Mouse (Mus musculus): ENCODE data around the gene Sbf1.
A peak's percentile ranks its signal among the peaks of the same experiment; 100 is the strongest.

The Sbf1 gene

DNA sequence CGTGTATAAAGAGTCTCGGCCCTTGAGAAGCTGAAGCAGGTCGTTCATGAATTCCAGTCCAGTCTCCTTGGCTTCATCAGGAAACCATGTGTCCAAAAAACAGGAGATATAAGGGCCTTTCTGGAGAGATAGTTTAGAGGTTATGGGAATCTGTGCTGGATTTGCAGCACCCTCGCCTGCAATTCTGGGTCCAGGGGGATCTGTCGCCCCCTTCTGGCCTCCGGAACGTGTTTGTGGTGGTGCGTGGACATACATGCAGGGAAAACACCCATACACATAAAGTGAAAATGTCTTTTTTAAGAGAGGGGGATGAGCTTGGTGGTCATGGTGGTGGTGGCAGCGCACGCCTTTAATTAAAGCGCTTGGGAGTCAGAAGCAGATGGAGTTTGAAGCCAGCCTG is 1.0 kb upstream of the Sbf1 start:
- peak; percentile 65 for DNase-seq

DNA sequence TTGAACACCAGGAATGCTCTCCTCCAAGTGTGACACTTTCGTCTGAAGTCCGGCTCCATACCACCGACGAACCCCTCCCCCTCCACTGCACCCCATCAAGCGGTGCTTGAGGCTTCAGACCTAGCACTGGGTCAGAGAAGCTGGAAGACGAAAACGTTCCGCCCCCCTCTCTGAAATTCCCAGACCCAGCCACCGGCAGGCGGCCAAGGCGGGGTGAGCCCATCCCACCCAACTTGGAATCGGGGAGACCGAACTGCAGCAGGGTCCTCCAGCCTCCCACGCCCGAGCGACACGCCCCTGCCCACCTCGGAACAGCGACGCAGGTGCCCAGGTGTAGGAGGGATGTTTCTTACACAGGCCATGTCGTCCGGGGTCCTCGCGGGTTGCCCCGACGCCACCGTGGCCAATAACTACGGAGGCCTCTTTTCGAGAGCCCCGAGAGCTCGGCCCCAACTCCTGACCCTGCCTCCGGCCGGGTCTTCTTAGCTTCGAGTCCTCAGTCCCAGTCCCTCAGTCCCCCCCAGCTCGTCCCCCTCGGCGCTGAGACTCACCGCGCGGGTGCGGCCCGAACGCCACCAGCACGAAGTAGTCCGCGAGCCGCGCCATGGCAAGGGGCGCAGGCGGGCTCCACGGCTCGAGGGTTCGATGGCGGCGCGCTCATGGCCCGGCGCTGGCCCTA is 461 bp downstream of the Sbf1 start:
- peak; percentile 24 for DNase-seq

DNA sequence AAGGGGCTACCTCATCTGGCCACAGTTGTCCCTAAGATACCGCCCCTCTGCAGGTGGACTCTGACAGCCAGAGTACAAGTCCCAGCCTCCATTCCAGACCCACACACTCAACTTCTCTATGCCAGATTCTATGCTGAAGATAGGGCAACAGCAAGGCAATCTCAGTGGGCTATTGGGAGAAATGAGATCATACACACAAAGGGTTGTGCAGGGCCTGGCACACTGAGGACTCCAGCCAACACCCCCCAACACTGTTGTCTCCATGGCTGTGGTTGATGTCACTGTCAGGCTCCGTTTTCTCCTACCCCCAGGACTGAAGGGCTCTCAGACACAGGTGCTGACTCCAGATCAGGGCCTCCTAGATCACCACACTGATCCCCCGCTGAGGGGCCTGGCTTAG is 1.0 kb downstream of the Sbf1 start:
- no peak for DNase-seq

- no peak for DNase-seq
Measured at GRCm38 (mm10) chr15:89313359-89313758, 1.8 kb downstream of the Sbf1 start.

DNA sequence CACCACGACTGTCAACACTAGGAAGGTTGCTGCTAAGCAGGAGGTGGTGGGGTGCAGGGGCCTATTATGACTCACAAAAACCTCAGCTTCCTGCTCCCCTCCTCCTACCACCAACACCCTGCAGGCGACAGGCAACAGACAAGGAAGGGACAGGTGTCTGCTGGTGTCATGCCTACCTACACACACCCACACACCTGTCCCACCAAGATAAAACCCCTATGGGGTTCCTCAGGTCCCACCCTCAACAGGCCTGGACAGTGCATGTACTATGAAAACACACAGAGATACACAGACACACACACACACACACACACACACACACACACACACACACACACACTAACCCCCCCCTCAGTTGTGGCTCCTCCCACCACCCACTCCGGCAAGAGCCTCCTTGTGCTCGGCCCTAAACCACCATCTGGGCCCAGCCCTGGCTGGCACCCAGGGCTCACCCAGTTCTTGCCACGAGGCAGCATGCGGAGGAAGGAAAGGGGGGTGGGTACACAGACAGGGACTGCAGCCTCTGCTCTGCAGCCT is 5.1 kb downstream of the Sbf1 start:
- DNase-seq: no peak

DNA sequence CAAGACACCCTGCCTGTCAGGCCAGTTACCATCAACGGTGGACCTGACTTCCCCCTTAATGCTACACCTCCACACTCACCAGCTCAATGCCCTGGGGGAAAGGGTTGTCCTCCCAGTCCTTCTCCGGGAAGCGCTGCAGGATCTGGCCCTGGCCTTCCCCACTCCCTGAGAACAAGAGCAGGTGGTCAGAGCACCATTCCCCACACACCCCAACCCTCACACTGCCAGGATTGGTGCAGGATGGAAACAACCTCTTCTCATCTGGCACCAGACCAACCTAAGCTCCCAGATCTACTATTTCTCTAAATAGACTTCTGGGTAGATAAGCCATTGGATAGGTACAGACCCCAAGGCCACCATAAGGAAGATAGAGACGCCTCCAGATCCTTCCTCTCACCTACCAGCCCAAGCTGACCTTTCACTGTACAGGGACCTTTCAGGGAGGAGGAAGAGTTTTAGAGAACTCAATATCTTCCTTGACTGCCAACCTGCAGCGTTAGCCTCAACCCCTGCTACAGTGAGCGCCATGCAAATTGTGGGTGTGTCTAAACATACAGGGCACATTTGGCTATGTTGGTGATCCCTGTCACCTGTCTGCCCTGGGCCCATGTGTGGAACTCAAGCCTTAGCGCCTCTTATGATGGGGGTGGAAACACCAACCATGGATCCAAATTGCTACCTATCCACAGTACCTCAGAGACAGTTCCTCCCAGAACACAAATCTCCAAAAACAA is 6.5 kb downstream of the Sbf1 start:
- no peak for DNase-seq

- no peak for DNase-seq
Measured at GRCm38 (mm10) chr15:89307461-89307860, 7.7 kb downstream of the Sbf1 start.

- no peak for DNase-seq
Measured at GRCm38 (mm10) chr15:89305966-89306365, 9.1 kb downstream of the Sbf1 start.

GRCm38 (mm10) chr15:89300600-89300999 is 14.5 kb downstream of the Sbf1 start:
- DNase-seq: no peak

- no peak for DNase-seq
Measured at GRCm38 (mm10) chr15:89300180-89300579, 14.9 kb downstream of the Sbf1 start.

DNA sequence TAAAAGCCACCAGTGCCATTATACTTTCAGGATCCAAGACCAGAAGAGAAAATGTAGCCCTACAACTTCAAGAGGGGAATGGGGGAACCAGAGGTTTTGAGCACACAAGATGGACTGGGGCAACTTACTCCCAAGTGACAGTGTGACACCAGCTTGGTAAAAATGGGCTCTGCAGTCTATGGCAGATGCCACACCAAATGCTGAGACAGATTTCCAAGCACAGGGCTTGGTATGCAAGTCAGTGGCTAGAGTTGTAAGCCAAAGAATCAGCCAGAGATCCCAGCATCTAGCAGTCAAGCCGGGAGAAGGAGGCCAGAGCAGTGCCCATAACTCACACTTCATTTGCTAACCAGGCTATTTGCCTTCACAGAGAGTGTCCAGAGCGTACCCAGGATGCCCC is 17.4 kb downstream of the Sbf1 start:
- DNase-seq: no peak

DNA sequence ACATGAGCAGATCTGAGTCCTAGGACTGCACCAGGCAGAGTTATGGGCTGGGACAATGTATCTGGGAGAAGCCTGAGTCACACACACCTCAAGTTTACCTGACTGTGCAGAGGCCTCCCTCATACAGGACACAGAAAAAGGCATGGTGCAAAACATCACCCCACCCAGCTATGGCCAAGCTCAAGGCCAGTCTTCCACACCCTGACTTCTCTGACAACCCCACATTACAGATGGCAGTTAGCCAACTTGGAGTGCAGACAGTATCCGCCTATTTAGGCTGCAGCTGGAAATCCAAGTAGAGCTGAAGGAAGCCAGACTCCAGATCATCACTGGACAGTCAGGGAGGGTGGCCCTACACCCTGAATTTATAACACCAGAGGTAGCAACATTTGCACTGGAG is 18.6 kb downstream of the Sbf1 start:
- DNase-seq: no peak

GRCm38 (mm10) chr15:89295580-89296165 is 19.4 kb downstream of the Sbf1 start:
- DNase-seq: peak; percentile 39

- DNase-seq: no peak
Measured at GRCm38 (mm10) chr15:89293778-89294177, 21.3 kb downstream of the Sbf1 start.

DNA sequence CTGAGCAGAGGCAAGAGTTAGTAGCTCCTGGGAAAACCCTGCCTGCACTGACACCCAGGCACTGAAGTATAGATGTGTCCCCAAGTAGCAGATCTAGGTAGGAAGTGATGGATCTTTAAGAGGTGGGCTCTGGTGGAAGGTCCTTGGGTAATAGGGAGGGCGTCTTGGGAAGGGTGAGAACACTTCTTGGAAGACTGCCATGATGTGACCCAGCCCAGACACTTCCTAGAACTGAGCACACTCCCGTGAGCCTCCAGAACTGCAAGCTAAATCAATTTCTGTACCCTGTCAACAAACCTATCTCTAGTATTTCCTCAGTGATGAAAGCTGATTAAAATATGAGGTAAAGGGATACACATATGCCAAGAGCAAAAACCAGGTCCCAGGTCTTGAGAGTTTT is 22.3 kb downstream of the Sbf1 start:
- DNase-seq: no peak

DNA sequence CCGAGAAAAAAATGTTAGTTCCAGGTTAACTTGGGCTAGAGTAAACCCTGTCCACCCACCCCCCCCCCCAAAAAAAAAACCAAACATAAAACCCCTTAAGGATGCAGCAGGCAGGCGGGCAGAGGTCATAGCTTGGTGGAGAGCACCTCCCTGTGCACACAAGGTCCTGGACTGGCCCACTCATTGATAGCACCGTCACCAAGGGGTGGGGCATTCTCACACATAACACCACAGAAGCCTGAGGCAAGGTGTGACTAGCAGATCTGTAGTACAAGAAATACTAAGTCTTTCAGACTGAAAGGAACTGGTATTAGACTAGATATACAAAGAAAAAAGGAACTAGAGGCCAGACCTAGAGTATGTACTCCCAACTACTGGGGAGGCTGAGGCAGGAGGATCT is 23.6 kb downstream of the Sbf1 start:
- DNase-seq: peak; percentile 65

GRCm38 (mm10) chr15:89289455-89289854 is 25.7 kb downstream of the Sbf1 start:
- DNase-seq: no peak

DNA sequence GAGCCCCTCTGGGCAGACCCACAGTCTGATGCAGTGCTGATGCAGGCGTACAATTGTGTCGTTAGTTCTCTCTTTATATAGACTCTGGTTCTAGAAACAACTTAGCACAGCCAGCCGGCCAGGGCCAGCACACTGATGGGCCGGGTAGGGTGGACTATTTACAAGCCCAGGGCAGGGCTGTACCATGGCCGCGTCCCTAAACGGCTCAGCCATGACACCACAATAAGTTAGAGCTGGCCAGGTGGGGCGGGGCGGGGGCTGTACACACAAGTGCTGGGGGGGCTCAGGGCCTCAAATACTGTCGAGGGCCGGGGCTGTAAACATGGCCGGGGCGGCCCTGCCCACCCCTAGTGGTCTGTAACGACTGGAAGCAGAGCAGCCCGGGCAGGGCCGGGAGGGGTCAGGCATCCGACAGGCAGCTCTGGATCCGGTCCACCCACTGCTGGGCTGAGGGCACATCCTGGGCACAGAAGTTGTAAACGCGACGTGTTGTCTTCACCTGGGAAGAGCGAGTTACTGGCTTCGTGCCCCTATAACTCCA is 26.8 kb downstream of the Sbf1 start:
- no peak for DNase-seq

GRCm38 (mm10) chr15:89286582-89286981 is 28.5 kb downstream of the Sbf1 start:
- no peak for DNase-seq

- no peak for DNase-seq
Measured at GRCm38 (mm10) chr15:89286114-89286513, 29.0 kb downstream of the Sbf1 start.

DNA sequence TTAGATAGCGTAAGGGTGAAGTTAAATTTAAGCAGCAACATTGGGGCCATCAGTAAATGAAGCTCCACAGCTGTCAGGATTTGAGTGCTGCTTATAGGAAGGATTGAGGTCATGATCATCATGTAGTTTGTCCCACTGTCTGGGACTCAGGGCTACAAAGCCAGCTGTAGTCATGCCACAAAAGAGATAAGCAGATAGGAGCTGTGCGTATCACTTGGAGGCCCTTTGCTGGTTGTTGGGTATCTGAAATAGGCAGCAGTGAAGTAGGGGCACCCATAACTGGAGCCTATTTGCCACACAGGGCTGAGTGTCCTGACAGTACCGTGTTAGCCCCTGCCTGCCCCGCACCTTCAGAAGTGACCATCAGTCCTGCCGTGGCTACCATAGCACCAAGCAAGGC is 29.6 kb downstream of the Sbf1 start:
- peak; percentile 60 for DNase-seq

- peak; percentile 38 for DNase-seq
Measured at GRCm38 (mm10) chr15:89285004-89285403, 30.1 kb downstream of the Sbf1 start.

- DNase-seq: no peak
Measured at GRCm38 (mm10) chr15:89284094-89284493, 31.0 kb downstream of the Sbf1 start.

- DNase-seq: no peak
Measured at GRCm38 (mm10) chr15:89282546-89282945, 32.6 kb downstream of the Sbf1 start.
